Mouse (Mus musculus) liver, postnatal 0 days (tissue): ENCODE measurements around the gene Creb3l2.
"Not testable (repeated sequence)": the region's sequence is repeated elsewhere in the genome, so short reads cannot be mapped to it uniquely, and the experiment has no call there.

Experiments
- CTCF ChIP-seq: sonication (generic); IDR thresholded peaks from 2 replicates; pipeline ENCODE4 v1.5.1; 2016; ENCODE audit warnings: antibody characterized with exemption, low read depth
- EP300 ChIP-seq: IDR thresholded peaks from 2 replicates; pipeline ENCODE4 v1.6.1; 2016; ENCODE audit warnings: antibody characterized with exemption, low read depth, mild to moderate bottlenecking

DNA sequence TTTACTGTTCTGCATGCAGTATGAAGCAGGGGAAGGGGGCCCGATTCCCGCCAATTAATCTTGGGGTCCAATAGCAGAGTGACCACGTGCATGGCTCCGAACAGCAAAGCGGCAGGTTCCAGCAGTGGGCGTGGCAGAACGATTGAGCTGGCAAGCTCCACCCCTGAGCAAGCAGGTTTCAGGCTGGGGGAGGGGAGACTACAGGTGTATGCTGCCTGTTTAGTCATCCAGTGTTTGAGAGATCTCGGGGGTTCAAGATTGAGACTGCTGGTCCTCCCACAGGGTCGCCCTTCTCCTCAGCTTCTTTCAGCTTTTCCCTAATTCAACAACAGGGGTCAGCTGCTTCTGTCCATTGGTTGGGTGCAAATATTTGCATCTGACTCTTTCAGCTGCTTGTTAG, 17.7 kb upstream of the Creb3l2 start:
- TF ChIP-seq EP300, CTCF: not testable (repeated sequence)
